Mouse (Mus musculus) forebrain, embryonic 13.5 days (tissue): Measurements from ENCODE around the gene Lmod3. TPM values are rescaled to one million over a fixed set of nuclear protein-coding genes. Genes with fewer than 3 reads are reported as not detected.
"Not testable (repeated sequence)": the region's sequence is repeated elsewhere in the genome, so short reads cannot be mapped to it uniquely, and the experiment has no call there.

Experiments used
- ATAC-seq: fragments of 200-750 bp; cut with Nextera tagmentation; 2 replicates; pipeline ENCODE4 v1.8.0; 2017
- H3K27ac ChIP-seq: fragments of 300-500 bp; sonication (generic); 2 replicates; pipeline ENCODE4 v1.5.1; 2015; ENCODE audit warnings: inconsistent platforms, mild to moderate bottlenecking, moderate library complexity
- H3K27me3 ChIP-seq: fragments of 300-500 bp; sonication (generic); 2 replicates; pipeline ENCODE4 v1.6.1; 2015; ENCODE audit warnings: mild to moderate bottlenecking, inconsistent platforms
- H3K36me3 ChIP-seq: fragments of 300-500 bp; sonication (generic); 2 replicates; pipeline ENCODE4 v1.6.1; 2015; ENCODE audit warnings: mild to moderate bottlenecking, inconsistent platforms; ENCODE audit not compliant: poor library complexity, severe bottlenecking
- H3K4me1 ChIP-seq: fragments of 300-500 bp; sonication (generic); 2 replicates; pipeline ENCODE4 v1.6.1; 2015; ENCODE audit warnings: inconsistent platforms
- H3K4me2 ChIP-seq: fragments of 300-500 bp; sonication (generic); 2 replicates; pipeline ENCODE4 v1.6.1; 2015; ENCODE audit warnings: inconsistent platforms, mild to moderate bottlenecking, moderate library complexity
- H3K4me3 ChIP-seq: fragments of 300-500 bp; sonication (generic); 2 replicates; pipeline ENCODE4 v1.5.1; 2015; ENCODE audit warnings: mild to moderate bottlenecking, inconsistent platforms
- H3K9ac ChIP-seq: fragments of 300-500 bp; sonication (generic); 2 replicates; pipeline ENCODE4 v1.6.1; 2015; ENCODE audit warnings: mild to moderate bottlenecking, inconsistent platforms
- H3K9me3 ChIP-seq: fragments of 300-500 bp; sonication (generic); replicated peaks from 2 replicates; pipeline ENCODE4 v1.6.1; 2016; ENCODE audit warnings: inconsistent platforms
- WGBS: fragments of 180-500 bp; shearing (Covaris S2); methylation state at CpG from one replicate; pipeline ENCODE4 v1.1.7; 2015; 5-methylcytosine and 5-hydroxymethylcytosine counted together
- polyA plus RNA-seq: library from polyadenylated mRNA; unstranded; fragments of >200 nt; fragmentation: Nextera tagmentation; extraction: Ambion mirVana; gene quantifications from 2 replicates; pipeline ENCODE4 v1.2.1, GENCODE M21; 2015

Gene Lmod3
- polyA plus RNA-seq, 1 experiment from 2014 or later, result not detected

DNA sequence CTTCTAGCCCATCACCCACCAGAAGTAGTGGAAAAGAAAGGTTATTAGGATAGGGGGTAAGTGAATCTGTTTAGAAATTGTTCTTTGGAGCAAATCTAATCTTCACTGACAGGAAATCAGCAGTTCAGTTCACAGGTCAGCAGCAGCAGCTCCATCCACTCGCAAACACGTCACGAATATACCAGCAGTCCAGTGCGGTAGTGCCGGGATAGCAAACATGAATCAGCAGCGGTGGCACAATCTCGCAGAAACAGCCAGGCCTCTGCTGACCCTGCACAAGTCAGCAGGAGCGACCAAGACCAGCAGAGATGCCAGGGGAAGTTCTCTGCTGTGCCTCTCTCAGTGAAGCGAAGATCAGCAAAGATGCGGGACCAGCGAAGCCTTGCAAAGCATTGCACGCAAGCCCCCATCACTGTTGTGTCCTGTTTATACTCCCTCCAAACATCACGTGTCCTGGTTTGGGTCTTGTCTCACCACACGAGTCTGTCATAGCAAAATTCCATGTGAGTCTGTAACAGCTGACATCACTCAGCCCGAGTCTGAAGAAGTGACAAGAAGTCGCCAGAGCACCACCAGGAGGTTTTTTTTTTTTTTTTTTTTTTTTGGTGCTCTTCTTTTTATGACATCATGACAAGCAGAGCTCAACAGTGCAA lies 20.6 kb upstream of the Lmod3 start:
- no peak overlapping the region for H3K27ac ChIP-seq
- no peaks in the 10 kb centered on the region for H3K9me3 ChIP-seq
- ATAC-seq, result no peak
- no peaks in the 10 kb centered on the region for H3K27me3 ChIP-seq
- H3K4me2 ChIP-seq, result no peak overlapping the region
- no peak overlapping the region for H3K4me3 ChIP-seq
- H3K36me3 ChIP-seq, result no peaks in the 10 kb centered on the region
- peaks cover 29% of the 10 kb centered on the region for H3K4me1 ChIP-seq
- no peak overlapping the region for H3K9ac ChIP-seq
- 88% methylated on average over 16 of the region's 16 CpGs for WGBS

- no peak overlapping the region for H3K9ac ChIP-seq
- 53% methylated on average over 2 of the region's 2 CpGs for WGBS
- no peaks in the 10 kb centered on the region for H3K36me3 ChIP-seq
- no peak overlapping the region for H3K4me2 ChIP-seq
- no peak for ATAC-seq
- no peaks in the 10 kb centered on the region for H3K27me3 ChIP-seq
- H3K27ac ChIP-seq, result no peak overlapping the region
- peaks cover 24% of the 10 kb centered on the region for H3K4me1 ChIP-seq
- H3K9me3 ChIP-seq, result no peaks in the 10 kb centered on the region
- H3K4me3 ChIP-seq, result no peak overlapping the region
Observed at GRCm38 (mm10) chr6:97272349-97272748, 19.8 kb upstream of the Lmod3 start.

DNA sequence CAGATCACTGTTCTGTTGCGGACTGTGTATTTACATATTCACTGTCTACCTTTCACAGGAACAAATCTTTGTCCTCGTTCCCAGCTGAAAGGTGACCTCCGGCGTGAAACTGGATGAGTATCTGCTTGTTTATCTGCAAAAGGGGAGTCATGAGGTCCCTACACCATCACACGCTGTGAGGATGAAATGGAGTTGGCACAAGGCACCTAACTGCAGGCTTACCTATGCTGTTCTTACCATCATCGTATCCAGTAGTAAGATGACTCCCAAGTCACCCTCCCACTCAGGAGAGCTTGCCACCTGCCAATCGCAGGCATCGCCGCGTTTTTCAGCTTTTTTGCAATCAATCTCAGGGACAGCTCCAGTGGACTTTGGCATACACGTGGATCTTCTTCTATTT lies 17.0 kb upstream of the Lmod3 start:
- no peak for ATAC-seq
- no peak overlapping the region for H3K9ac ChIP-seq
- 63% methylated on average over 11 of the region's 11 CpGs for WGBS
- no peaks in the 10 kb centered on the region for H3K9me3 ChIP-seq
- H3K27ac ChIP-seq, result no peak overlapping the region
- H3K4me1 ChIP-seq, result peaks cover 9% of the 10 kb centered on the region
- no peak overlapping the region for H3K4me2 ChIP-seq
- H3K4me3 ChIP-seq, result no peak overlapping the region
- H3K27me3 ChIP-seq, result no peaks in the 10 kb centered on the region
- H3K36me3 ChIP-seq, result no peaks in the 10 kb centered on the region

GRCm38 (mm10) chr6:97267132-97267531 lies 14.6 kb upstream of the Lmod3 start:
- WGBS, result 89% methylated on average over 2 of the region's 2 CpGs
- Histone ChIP-seq H3K36me3 (no peaks in the 10 kb centered on the region), H3K4me1 (peaks cover 9% of the 10 kb centered on the region), H3K27ac (no peak overlapping the region), H3K4me3 (no peak overlapping the region), H3K9me3 (no peaks in the 10 kb centered on the region), H3K27me3 (no peaks in the 10 kb centered on the region), H3K9ac (no peak overlapping the region), H3K4me2 (no peak overlapping the region)
- no peak for ATAC-seq

DNA sequence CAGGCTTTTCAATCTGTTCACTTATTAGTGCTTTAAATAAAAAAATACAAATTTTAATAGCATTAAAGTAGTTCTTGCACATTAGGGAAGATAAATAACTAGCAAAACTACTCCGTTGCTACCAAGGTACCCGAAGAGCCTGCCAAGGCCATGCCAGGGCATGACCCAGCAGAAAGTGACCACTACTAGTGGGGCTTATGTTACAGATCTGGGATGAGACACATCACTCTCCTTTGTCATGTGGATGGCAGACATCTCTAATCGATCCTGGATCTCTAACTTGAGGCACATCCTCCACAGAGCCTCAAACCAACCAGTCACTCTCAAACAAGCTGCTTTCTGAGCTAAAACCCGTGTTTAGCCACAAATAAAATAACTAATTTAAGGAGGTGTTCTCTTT lies 14.1 kb upstream of the Lmod3 start:
- no peaks in the 10 kb centered on the region for H3K9me3 ChIP-seq
- H3K27ac ChIP-seq, result no peak overlapping the region
- no peaks in the 10 kb centered on the region for H3K27me3 ChIP-seq
- no peak overlapping the region for H3K4me2 ChIP-seq
- WGBS, result 83% methylated on average over 4 of the region's 4 CpGs
- H3K4me3 ChIP-seq, result no peak overlapping the region
- no peak for ATAC-seq
- H3K36me3 ChIP-seq, result no peaks in the 10 kb centered on the region
- peaks cover 9% of the 10 kb centered on the region for H3K4me1 ChIP-seq
- H3K9ac ChIP-seq, result no peak overlapping the region

GRCm38 (mm10) chr6:97265705-97266104 lies 13.1 kb upstream of the Lmod3 start:
- no peak for ATAC-seq
- no peak overlapping the region for H3K27ac ChIP-seq
- WGBS, result 90% methylated on average over 3 of the region's 3 CpGs

DNA sequence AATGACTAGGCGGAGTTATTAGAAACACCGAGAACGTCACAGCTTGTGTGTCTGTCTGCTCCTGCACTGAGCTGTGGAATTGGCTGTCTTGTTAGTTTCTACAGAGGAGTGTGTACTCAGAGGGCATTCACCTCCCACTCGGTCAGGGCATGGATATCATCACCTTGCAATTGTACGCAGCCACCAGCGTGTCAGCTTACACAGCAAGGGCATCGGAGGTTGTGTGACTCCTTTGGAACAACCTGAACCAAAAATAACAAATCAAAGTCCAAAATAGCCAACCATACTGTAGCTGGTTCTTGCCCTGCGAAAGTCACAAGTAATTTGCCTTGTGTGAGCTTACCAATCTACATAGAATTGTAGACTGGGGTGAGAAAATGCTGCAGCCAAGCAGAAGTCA lies 12.7 kb upstream of the Lmod3 start:
- no peaks in the 10 kb centered on the region for H3K9me3 ChIP-seq
- no peak overlapping the region for H3K9ac ChIP-seq
- H3K36me3 ChIP-seq, result no peaks in the 10 kb centered on the region
- H3K4me3 ChIP-seq, result no peak overlapping the region
- WGBS, result 83% methylated on average over 8 of the region's 8 CpGs
- ATAC-seq, result no peak
- H3K4me2 ChIP-seq, result no peak overlapping the region
- H3K27ac ChIP-seq, result no peak overlapping the region
- peaks cover 9% of the 10 kb centered on the region for H3K4me1 ChIP-seq
- no peaks in the 10 kb centered on the region for H3K27me3 ChIP-seq

More at GRCm38 (mm10) chr6:97265705-97266104, 13.1 kb upstream of the Lmod3 start:
- no peaks in the 10 kb centered on the region for H3K27me3 ChIP-seq
- H3K9ac ChIP-seq, result no peak overlapping the region
- H3K4me2 ChIP-seq, result no peak overlapping the region
- peaks cover 9% of the 10 kb centered on the region for H3K4me1 ChIP-seq
- no peaks in the 10 kb centered on the region for H3K9me3 ChIP-seq
- no peaks in the 10 kb centered on the region for H3K36me3 ChIP-seq
- H3K4me3 ChIP-seq, result no peak overlapping the region

DNA sequence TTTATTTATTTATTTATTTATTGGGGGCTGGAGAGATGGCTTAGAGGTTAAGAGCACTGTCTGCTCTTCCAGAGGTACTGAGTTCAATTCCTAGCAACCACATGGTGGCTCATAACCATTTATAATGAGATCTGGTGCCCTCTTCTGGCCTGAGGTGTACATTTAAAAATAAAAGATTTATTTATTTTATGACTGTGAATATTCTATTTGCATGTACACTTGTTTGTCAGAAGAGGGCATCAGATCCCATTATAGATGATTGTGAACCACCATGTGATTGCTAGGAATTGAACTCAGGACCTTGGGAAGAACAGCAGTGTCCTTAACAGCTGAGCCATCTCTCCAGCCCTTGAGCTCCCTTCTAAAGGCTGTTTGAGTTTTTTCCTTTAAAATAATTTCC lies 11.2 kb upstream of the Lmod3 start:
- not testable (repeated sequence) for ATAC-seq, H3K27me3 ChIP-seq, H3K4me1 ChIP-seq, H3K27ac ChIP-seq, H3K4me2 ChIP-seq, H3K36me3 ChIP-seq, H3K4me3 ChIP-seq, H3K9me3 ChIP-seq, H3K9ac ChIP-seq

DNA sequence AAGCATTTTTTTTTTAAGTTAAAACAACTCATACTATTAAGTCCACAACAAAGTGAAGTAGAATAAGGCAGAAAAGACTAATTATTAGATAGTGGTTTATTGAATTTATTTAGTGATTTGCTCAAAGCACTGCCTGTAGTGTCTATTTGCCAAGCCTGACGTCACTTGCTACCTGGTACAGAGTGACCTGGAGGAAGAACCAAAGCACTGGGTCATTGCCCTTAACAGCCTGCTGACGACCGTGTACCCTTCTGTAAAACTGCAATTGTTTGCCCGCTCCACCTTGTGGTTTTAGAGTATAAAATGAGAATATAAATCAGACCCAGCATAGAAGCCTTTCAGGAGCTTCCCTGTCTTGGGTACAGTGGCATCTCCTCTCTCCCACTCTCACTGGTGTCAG lies 9.7 kb upstream of the Lmod3 start:
- 73% methylated on average over 4 of the region's 4 CpGs for WGBS
- H3K27ac ChIP-seq, result no peak overlapping the region
- H3K9ac ChIP-seq, result no peak overlapping the region
- no peaks in the 10 kb centered on the region for H3K27me3 ChIP-seq
- H3K36me3 ChIP-seq, result no peaks in the 10 kb centered on the region
- no peak for ATAC-seq
- H3K4me1 ChIP-seq, result no peaks in the 10 kb centered on the region
- no peak overlapping the region for H3K4me3 ChIP-seq
- no peak overlapping the region for H3K4me2 ChIP-seq
- no peaks in the 10 kb centered on the region for H3K9me3 ChIP-seq

DNA sequence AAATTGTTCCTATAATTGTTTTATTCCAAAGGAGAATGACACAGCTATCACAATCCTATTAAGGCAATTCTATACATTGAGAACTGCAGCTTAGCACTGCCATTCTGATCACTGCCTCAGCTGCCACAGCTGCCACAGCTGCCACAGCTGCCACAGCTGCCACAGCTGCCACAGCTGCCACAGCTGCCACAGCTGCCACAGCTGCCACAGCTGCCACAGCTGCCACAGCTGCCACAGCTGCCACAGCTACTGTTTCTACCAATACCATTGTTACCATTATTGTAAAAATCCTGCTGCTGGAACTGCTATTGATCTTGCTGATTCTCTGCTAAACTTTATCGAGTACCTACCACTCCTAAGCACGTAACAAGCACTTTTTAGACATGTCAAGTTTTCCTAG lies 7.4 kb upstream of the Lmod3 start:
- H3K4me1 ChIP-seq, H3K4me3 ChIP-seq, H3K27me3 ChIP-seq, ATAC-seq, H3K27ac ChIP-seq, H3K36me3 ChIP-seq, H3K4me2 ChIP-seq, H3K9me3 ChIP-seq, H3K9ac ChIP-seq: not testable (repeated sequence)
- 90% methylated on average over 2 of the region's 2 CpGs for WGBS

DNA sequence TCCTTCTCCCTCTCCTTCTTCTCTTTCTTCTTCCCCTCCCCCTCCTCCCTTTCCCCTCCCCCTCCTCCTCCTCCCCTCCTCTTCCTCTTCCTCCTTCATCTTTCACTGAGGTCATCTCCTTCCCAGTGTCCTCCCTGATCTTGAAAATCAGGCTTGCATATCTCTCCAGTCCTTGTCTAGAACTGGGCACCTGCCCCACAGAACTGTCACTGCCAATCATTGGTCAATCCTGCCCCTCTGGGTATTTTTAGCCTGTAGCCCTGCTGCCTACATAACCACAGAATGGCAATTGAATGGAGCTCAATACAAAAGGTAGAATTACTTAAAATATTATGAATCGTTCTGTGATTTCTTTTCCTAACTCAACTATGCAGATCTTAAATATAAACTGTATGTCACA lies 5.9 kb upstream of the Lmod3 start:
- no peaks in the 10 kb centered on the region for H3K36me3 ChIP-seq
- H3K4me1 ChIP-seq, result no peaks in the 10 kb centered on the region
- no peak overlapping the region for H3K27ac ChIP-seq
- no peaks in the 10 kb centered on the region for H3K9me3 ChIP-seq
- H3K9ac ChIP-seq, result no peak overlapping the region
- no peak overlapping the region for H3K4me3 ChIP-seq
- no peak overlapping the region for H3K4me2 ChIP-seq
- ATAC-seq, result no peak
- 88% methylated on average over 1 of the region's 1 CpGs for WGBS
- no peaks in the 10 kb centered on the region for H3K27me3 ChIP-seq

DNA sequence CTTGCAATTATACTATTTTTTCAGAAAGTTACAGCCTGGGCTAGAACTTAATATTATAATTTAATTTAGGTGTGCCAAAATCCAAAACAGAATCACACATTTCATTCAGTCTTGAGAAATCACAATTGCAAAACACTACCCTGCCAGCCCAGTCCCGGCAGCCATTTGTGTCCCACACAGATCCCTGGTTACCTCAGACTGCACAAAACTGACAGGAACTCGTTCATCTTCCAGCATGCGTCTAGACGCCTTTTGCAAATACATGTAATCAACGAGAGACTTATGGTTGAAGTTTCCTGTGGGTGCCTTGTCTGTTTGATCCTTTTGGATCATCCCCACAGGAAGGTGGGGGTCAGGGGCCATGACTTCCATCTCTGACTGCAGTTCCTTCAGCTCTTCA lies 473 bp downstream of the Lmod3 start:
- Histone ChIP-seq H3K4me2 (no peak overlapping the region), H3K27ac (no peak overlapping the region), H3K4me3 (no peak overlapping the region), H3K27me3 (no peaks in the 10 kb centered on the region), H3K9me3 (no peaks in the 10 kb centered on the region), H3K9ac (no peak overlapping the region), H3K4me1 (no peaks in the 10 kb centered on the region), H3K36me3 (no peaks in the 10 kb centered on the region)
- no peak for ATAC-seq
- 85% methylated on average over 5 of the region's 5 CpGs for WGBS

DNA sequence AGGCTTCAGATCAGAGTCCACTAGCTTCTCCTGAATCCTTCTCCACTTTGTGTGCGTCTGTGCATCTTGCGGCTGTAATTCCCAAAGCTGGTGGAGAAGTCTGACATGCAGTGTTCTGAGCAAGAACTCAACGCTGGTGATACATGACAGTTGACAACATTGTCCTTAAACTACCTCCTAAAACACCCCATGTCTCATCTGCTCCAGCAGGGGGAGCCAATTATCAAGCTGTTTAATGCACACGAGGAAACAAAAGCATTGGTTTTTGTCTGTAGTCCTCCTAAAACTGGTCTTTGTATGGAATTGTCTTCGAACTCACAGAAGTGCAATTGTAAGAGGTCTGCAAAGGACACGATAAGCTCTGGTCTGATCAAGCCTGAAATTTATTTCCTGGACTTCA lies 1.6 kb downstream of the Lmod3 start:
- no peaks in the 10 kb centered on the region for H3K9me3 ChIP-seq
- H3K4me1 ChIP-seq, result no peaks in the 10 kb centered on the region
- 47% methylated on average over 6 of the region's 6 CpGs for WGBS
- H3K4me2 ChIP-seq, result no peak overlapping the region
- no peaks in the 10 kb centered on the region for H3K27me3 ChIP-seq
- no peak overlapping the region for H3K4me3 ChIP-seq
- no peak overlapping the region for H3K9ac ChIP-seq
- H3K36me3 ChIP-seq, result no peaks in the 10 kb centered on the region
- H3K27ac ChIP-seq, result no peak overlapping the region
- ATAC-seq, result no peak
